Mouse (Mus musculus) kidney, adult 2 months (tissue): ENCODE measurements around the gene Gm498. TPM values are rescaled to one million over a fixed set of nuclear protein-coding genes. Genes with fewer than 3 reads are reported as not detected.

ENCODE experiments used
- DNase-seq: peaks from one replicate; pipeline ENCODE4 v3.0.0; 2021
- H3K27ac ChIP-seq: fragments of 200-500 bp; 2 replicates; pipeline ENCODE4 v1.5.1; 2012; ENCODE audit warnings: low read depth, low read length, control low read depth, inconsistent platforms; ENCODE audit not compliant: insufficient read depth
- H3K27me3 ChIP-seq: fragments of 200-500 bp; replicated peaks from 2 replicates; pipeline ENCODE4 v1.6.1; 2012; ENCODE audit warnings: mild to moderate bottlenecking, moderate library complexity, low read length, inconsistent platforms; ENCODE audit not compliant: control insufficient read depth, insufficient read depth
- H3K36me3 ChIP-seq: fragments of 200-500 bp; 2 replicates; pipeline ENCODE4 v1.6.1; 2012; ENCODE audit warnings: mild to moderate bottlenecking, moderate library complexity, low read length, inconsistent platforms; ENCODE audit not compliant: control insufficient read depth, insufficient read depth
- H3K4me1 ChIP-seq: fragments of 200-500 bp; 2 replicates; pipeline ENCODE4 v1.6.1; 2011; ENCODE audit warnings: low read length; ENCODE audit not compliant: control insufficient read depth, insufficient read depth
- H3K4me3 ChIP-seq: fragments of 200-500 bp; 2 replicates; pipeline ENCODE4 v1.5.1; 2011; ENCODE audit warnings: mild to moderate bottlenecking, low read depth, low read length, control low read depth; ENCODE audit not compliant: insufficient read depth
- CTCF ChIP-seq: fragments of 200-500 bp; conservative IDR thresholded peaks from 2 replicates; pipeline ENCODE4 v1.5.1; 2011; ENCODE audit warnings: low read depth, mild to moderate bottlenecking, control low read depth, low read length, moderate library complexity, mixed read lengths; ENCODE audit not compliant: insufficient read depth, insufficient read length
- POLR2A ChIP-seq: fragments of 200-500 bp; IDR thresholded peaks from one replicate; pipeline ENCODE4 v1.6.1; 2011; ENCODE audit warnings: low read depth, low read length, control low read depth
- WGBS: fragments of 180-500 bp; shearing (Covaris S2); methylation state at CpG from one replicate; pipeline ENCODE4 v1.1.7; 2018; 5-methylcytosine and 5-hydroxymethylcytosine counted together
- polyA plus RNA-seq: library from polyadenylated mRNA; depleted of rRNA; stranded (reverse); fragments of >200 nt; gene quantifications from 2 replicates; pipeline ENCODE4 v1.2.3, GENCODE M21; 2012; rRNA removed

The Gm498 gene
- polyA plus RNA-seq, 1 experiment: not detected

DNA sequence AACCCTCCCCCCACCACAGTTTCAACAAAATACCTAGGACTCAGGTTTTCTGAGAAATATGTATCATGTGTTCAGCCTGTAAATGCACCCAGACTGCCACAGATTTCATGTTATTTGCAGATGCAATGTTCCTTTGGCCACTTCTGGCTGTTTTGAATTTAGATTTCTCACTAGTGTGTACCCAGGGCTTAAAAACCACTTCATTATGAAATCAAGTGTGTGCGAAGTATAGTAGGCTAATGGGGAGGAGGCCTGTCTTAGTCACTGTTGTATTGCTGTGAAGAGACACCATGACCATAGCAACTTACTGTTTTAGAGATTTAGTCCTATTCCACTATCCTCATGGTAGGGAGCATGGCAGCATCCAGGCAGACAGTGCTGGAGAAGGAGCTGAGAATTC, 63.3 kb downstream of the Gm498 start:
- Histone ChIP-seq H3K4me1 (no peaks in the 10 kb centered on the region; the same call in 1 of the 2 replicates), H3K27ac (no peak overlapping the region), H3K36me3 (no peaks in the 10 kb centered on the region), H3K27me3 (no peaks in the 10 kb centered on the region), H3K4me3 (no peak overlapping the region)
- no peak for TF ChIP-seq POLR2A
- TF ChIP-seq CTCF: no peak
- no peak for DNase-seq
- 98% methylated on average over 1 of the region's 1 CpGs for WGBS

DNA sequence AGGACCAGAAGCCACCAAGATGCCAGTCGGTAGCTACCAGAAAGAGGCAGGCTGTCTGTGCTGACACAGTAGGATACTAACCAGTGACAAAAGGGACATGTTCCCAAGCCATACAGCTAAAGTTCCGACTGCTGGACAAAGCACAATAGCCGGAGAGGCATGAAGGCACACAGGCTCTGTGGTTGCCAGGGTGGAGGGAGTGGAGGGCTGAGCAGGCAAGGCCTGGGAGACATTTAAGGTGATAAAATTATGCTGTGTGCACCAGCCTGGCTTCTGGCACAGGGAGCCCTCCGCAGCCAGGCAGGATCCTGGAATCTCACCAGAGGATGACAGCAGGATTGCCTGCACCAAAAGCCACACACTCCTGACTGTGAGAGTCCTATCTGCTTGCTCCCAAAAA, 72.0 kb downstream of the Gm498 start:
- TF ChIP-seq POLR2A (no peak), CTCF (no peak)
- H3K4me3 ChIP-seq: no peak overlapping the region
- H3K36me3 ChIP-seq: no peaks in the 10 kb centered on the region
- DNase-seq: no peak
- 67% methylated on average over 4 of the region's 4 CpGs for WGBS
- H3K27ac ChIP-seq: no peak overlapping the region
- H3K4me1 ChIP-seq: no peaks in the 10 kb centered on the region; the same call in 1 of the 2 replicates
- H3K27me3 ChIP-seq: no peaks in the 10 kb centered on the region

DNA sequence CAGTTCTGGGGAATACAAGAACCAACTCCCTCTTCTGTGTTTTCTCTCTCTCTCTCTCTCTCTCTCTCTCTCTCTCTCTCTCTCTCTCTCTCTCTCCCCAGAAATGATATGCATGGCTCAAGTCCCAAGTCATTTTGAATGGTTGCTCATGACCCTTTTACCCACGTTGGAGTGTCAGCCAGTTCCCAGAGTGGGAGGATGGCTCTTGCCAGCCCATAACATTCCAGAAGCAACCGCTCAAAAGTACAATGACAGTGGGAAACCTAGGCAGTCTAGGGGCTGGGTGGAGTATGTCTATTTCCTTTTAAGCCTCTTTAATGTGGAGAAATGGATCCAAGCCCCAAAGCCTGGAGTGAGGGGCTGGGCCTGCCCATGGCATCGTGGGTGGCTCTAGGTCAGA, 72.8 kb downstream of the Gm498 start:
- no peak overlapping the region for H3K4me3 ChIP-seq
- TF ChIP-seq CTCF (no peak), POLR2A (no peak)
- H3K27me3 ChIP-seq: no peaks in the 10 kb centered on the region
- H3K4me1 ChIP-seq: no peaks in the 10 kb centered on the region; the same call in 1 of the 2 replicates
- H3K27ac ChIP-seq: no peak overlapping the region
- no peak for DNase-seq
- 56% methylated on average over 3 of the region's 3 CpGs for WGBS
- H3K36me3 ChIP-seq: no peaks in the 10 kb centered on the region

- WGBS: 63% methylated on average over 14 of the region's 14 CpGs
Observed at GRCm38 (mm10) chr7:143942941-143943691, 76.5 kb downstream of the Gm498 start.

GRCm38 (mm10) chr7:143944421-143944980, 77.9 kb downstream of the Gm498 start:
- Histone ChIP-seq H3K27ac (no peak overlapping the region), H3K4me1 (no peaks in the 10 kb centered on the region), H3K36me3 (no peaks in the 10 kb centered on the region), H3K4me3 (no peak overlapping the region), H3K27me3 (no peaks in the 10 kb centered on the region)
- TF ChIP-seq CTCF (no peak), POLR2A (no peak)
- 58% methylated on average over 6 of the region's 6 CpGs for WGBS
- no peak for DNase-seq

More at GRCm38 (mm10) chr7:143942941-143943691, 76.5 kb downstream of the Gm498 start:
- TF ChIP-seq POLR2A: no peak
- Histone ChIP-seq H3K36me3 (no peaks in the 10 kb centered on the region), H3K27me3 (no peaks in the 10 kb centered on the region), H3K4me1 (no peaks in the 10 kb centered on the region), H3K27ac (no peak overlapping the region), H3K4me3 (no peak overlapping the region)
- peak; percentile 45 for DNase-seq

Other genes starting within 250 kb of the Gm498 start
- 0.91 and 1.4 TPM in 2 replicates for gene Tnfrsf26, start 238.1 kb upstream of the Gm498 start, polyA plus RNA-seq
- gene Tnfrsf22, start 217.2 kb upstream of the Gm498 start, polyA plus RNA-seq: 5.4 and 5.6 TPM in 2 replicates
- 3.0 and 3.5 TPM in 2 replicates for gene Tnfrsf23, start 181.0 kb upstream of the Gm498 start, polyA plus RNA-seq
- 75.0 and 77.1 TPM in 2 replicates for gene Osbpl5, start 109.9 kb upstream of the Gm498 start, polyA plus RNA-seq
- 0.33 and 1.1 TPM in 2 replicates for gene Mrgprg, start 99.8 kb upstream of the Gm498 start, polyA plus RNA-seq
- gene Mrgpre, start 82.3 kb upstream of the Gm498 start, polyA plus RNA-seq: 2.3 and 2.8 TPM in 2 replicates
- 31.3 and 33.4 TPM in 2 replicates for gene Nadsyn1, start 44.0 kb upstream of the Gm498 start, polyA plus RNA-seq
- gene Dhcr7, start 43.7 kb upstream of the Gm498 start, polyA plus RNA-seq: 51.7 and 81.9 TPM in 2 replicates
- gene Shank2, start 135.1 kb downstream of the Gm498 start, polyA plus RNA-seq: 16.1 and 17.1 TPM in 2 replicates